Mouse (Mus musculus) layer of hippocampus, adult 2 months (tissue): ENCODE results near the gene Ugt1a8. TPM values are rescaled to one million over a fixed set of nuclear protein-coding genes. Genes with fewer than 3 reads are reported as not detected.
"Not testable (repeated sequence)": the region's sequence is repeated elsewhere in the genome, so short reads cannot be mapped to it uniquely, and the experiment has no call there.

Experiments
- DNase-seq, 2 experiments: peaks; one replicate each; pipeline ENCODE4 v3.0.0; 2022; ENCODE audit warnings: low spot score in 2 of 2
- H3K27ac ChIP-seq: fragments of 200-600 bp; 2 replicates; pipeline ENCODE4 v1.8.1; 2022
- H3K4me3 ChIP-seq: fragments of 200-600 bp; 2 replicates; pipeline ENCODE4 v1.8.1; 2022; ENCODE audit warnings: mild to moderate bottlenecking
- CTCF ChIP-seq: fragments of 200-600 bp; conservative IDR thresholded peaks from 2 replicates; pipeline ENCODE4 v1.8.1; 2022; ENCODE audit warnings: antibody characterized with exemption, mild to moderate bottlenecking, moderate library complexity
- total RNA-seq, 2 experiments: library from RNA; stranded (reverse); gene quantifications; 2 replicates each; pipeline ENCODE4 v1.2.3; 2021

The Ugt1a8 gene
- total RNA-seq, 2 experiments from 2014 or later, result not detected

DNA sequence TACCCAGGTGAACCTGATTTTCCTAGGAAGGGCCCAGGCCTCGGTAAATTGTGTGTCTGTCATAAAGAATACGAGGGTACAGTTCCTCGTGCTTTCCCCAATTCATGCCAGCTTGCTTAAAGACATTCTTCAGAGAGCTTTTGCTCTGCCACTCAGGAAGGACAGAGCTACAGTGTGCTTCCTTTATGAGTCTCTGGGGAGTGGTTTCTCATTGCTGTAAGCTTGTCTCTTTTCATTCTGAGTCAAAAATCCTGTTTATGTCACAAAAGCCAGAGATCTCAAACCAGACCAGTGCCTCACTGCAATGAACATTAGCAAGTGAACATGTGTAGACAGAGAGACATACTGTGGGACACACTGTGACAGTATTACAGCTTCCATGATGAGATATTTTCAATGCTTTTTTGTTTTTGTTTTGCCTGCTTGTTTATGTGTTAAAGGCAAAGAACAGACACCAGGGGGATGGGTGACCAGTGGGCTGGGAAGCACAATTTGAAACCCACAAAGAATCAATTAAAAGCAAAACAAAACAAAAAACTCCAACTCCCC lies 46.4 kb downstream of the Ugt1a8 start:
- no peak overlapping the region for H3K4me3 ChIP-seq
- no peak overlapping the region for H3K27ac ChIP-seq
- no peak for DNase-seq
- TF ChIP-seq CTCF, result no peak

GRCm38 (mm10) chr1:88134457-88135011 lies 46.9 kb downstream of the Ugt1a8 start, which contains the start of gene Ugt1a6a:
Gene Ugt1a6a, plus strand, starts transcription at chr1:88134809.
- H3K4me3 ChIP-seq, DNase-seq, H3K27ac ChIP-seq: not testable (repeated sequence)

- DNase-seq, H3K27ac ChIP-seq, H3K4me3 ChIP-seq: not testable (repeated sequence)
Observed at GRCm38 (mm10) chr1:88135229-88135904, 47.8 kb downstream of the Ugt1a8 start.

- Histone ChIP-seq H3K27ac (no peak overlapping the region), H3K4me3 (no peak overlapping the region)
- TF ChIP-seq CTCF, result no peak
- DNase-seq, result no peak
Observed at GRCm38 (mm10) chr1:88136646-88137045, 49.0 kb downstream of the Ugt1a8 start.

DNA sequence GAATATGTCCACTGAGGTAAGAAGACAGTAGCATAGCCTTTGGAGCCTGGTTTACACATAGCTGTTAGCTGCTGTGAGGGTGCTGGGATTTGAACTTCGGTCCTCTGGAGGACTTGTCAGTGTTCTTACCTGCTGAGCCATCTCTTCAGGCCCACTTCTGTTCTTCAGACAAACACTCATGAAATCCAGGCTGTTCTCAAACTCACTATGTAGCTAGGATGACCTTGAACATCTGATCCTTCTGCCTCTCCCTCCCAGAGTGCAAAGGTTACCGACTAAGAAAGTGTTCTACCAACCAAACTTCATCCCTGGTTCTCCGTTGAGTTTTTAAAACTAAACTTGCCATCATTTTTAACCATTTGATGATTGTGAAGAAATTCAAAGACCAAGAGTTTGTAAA lies 49.7 kb downstream of the Ugt1a8 start:
- no peak for TF ChIP-seq CTCF

DNA sequence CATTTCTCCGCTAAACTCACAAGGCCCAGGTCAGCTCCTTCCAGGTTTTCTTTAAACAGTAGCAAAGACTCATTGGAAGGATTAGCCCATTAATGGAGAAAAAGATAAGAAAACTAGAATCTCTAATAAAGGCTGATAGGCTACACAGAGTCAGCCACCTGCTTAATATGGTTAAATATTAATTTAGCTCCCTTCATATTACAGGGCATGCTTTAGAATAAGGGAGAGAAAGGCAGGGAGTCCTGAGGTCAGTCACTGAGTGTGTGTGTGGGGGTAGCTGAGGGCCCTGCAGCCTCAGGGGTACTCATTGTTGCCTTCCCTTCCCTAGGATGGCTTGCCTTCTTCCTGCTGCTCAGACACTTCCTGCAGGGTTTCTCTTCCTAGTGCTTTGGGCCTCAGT lies 50.5 kb downstream of the Ugt1a8 start:
- no peak for TF ChIP-seq CTCF
- Histone ChIP-seq H3K4me3 (no peak overlapping the region), H3K27ac (no peak overlapping the region)
- no peak for DNase-seq

More for the DNA sequence above, 49.7 kb downstream of the Ugt1a8 start:
- no peak for DNase-seq
- no peak overlapping the region for H3K27ac ChIP-seq
- H3K4me3 ChIP-seq, result no peak overlapping the region

DNA sequence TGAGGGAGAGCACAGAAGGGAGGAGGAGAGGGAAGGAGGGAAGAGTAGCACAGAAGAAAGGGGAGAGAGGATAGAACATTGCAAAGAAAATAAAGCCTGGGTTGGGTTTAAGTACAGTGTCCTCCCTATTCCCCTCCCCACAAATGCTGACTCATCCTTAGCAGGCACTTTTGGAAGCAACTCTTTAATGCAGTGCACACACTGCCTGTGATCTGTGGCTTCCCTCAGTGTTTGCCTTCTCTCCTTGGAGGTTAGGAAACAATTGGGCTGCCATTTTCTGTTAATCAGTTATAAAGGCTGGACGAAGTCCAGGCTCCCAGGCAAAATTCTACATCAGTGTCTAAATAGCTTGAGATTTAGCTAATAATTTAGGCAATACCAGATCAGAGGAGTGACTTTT lies 52.9 kb downstream of the Ugt1a8 start:
- H3K4me3 ChIP-seq, DNase-seq, H3K27ac ChIP-seq: not testable (repeated sequence)

GRCm38 (mm10) chr1:88143966-88144675 lies 56.5 kb downstream of the Ugt1a8 start:
- H3K27ac ChIP-seq, H3K4me3 ChIP-seq: not testable (repeated sequence)
- peak; percentile 62 for TF ChIP-seq CTCF
- DNase-seq, result peak in 1 of 2 experiments; percentile 26

DNA sequence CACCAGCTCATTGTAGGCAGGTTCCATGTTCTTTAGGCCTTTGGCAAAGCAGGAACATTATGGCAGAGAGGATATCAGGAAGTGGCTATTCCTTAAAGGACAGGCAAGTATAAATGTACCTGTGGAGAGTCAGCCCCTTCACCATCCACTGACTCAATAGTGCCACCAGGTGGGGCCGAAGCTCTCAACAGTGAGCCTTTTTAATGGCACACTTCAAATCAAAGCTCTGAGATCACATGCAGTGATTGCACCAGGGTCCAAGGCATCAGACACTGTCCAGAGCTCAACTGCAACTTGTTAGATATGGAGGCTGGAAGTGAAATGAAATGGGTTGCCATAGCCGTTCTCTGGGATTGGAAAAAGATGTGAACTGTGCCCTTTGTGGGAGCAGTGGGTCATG lies 57.7 kb downstream of the Ugt1a8 start:
- not testable (repeated sequence) for H3K27ac ChIP-seq, H3K4me3 ChIP-seq, DNase-seq
- peak; percentile 49 for TF ChIP-seq CTCF

DNA sequence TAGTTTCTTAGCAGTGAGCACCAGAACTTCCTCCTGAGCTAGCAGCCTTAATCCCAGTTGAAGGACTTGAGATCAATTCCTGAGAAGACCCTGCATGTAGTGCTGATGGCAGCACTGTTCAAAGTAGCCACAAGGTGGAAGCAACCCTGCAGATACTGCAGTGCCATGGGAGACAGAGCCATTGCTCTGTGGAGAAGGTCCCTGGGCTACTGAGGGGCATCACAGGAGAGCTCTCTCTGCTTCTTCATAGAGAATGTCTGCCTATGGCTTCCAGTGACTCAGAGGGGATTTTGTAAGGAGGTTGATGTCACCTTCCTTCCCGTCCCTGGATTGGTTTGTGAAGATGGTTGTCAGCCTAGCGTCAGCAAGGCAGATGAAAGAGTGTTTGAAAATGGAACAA lies 62.5 kb downstream of the Ugt1a8 start:
- TF ChIP-seq CTCF, result peak; percentile 62
- H3K27ac ChIP-seq, DNase-seq, H3K4me3 ChIP-seq: not testable (repeated sequence)

GRCm38 (mm10) chr1:88158430-88158829 lies 70.8 kb downstream of the Ugt1a8 start:
- H3K27ac ChIP-seq, result no peak overlapping the region
- DNase-seq, result no peak
- TF ChIP-seq CTCF, result no peak
- no peak overlapping the region for H3K4me3 ChIP-seq

- no peak for DNase-seq
- H3K27ac ChIP-seq, result no peak within 1 kb of the TSS
- TF ChIP-seq CTCF, result no peak
- no peak within 1 kb of the TSS for H3K4me3 ChIP-seq
Observed at GRCm38 (mm10) chr1:88165711-88166110, 78.1 kb downstream of the Ugt1a8 start, which contains the start of gene Ugt1a5. Gene Ugt1a5, plus strand, starts transcription at chr1:88166012.

DNA sequence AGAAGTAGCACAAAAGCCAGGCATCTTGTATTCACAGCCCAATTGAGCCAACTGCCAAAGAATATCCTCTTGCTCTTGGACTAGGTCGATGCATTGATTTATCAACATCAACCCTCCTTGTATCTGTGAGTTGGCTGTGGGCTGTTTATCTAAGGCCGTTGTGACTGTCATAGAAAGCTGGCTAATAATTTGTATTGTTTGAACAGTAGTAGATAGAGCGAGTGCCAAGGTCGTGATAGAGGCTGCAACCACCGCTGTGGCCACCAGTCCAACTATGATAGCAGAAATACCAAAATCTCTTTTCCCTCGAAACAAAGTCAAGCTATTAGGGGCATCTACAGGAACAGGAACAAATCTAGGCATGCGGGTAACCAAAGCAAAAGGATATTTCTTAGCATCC lies 84.6 kb downstream of the Ugt1a8 start:
- H3K4me3 ChIP-seq, DNase-seq, H3K27ac ChIP-seq: not testable (repeated sequence)

DNA sequence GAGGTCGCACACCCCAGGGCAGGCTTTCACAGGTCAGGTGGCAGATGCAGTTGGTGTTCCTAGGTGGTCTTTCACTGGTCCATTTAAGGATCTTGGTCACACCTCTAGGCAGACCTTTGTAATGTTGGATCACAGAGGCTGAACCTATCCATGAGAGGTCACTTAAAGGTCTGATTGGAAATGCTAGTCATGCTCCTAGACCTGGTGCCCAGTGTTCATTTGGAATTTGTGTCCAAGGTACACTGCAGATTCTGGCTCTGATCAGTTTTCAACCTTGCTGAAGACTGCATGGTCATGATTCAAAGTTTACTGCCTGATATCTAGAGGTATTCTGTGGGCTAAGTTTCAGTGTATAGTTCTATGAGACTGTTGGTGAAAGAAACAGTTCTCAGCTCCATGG lies 92.0 kb downstream of the Ugt1a8 start:
- Histone ChIP-seq H3K4me3 (no peak overlapping the region), H3K27ac (no peak overlapping the region)
- no peak for TF ChIP-seq CTCF
- no peak for DNase-seq
